Mouse (Mus musculus) midbrain, embryonic 16.5 days (tissue): ENCODE measurements around the gene Skor1. TPM values are rescaled to one million over a fixed set of nuclear protein-coding genes. Genes with fewer than 3 reads are reported as not detected.

Experiments
- ATAC-seq: fragments of 200-750 bp; cut with Nextera tagmentation; 2 replicates; pipeline ENCODE4 v1.8.0; 2017; ENCODE audit warnings: moderate TSS enrichment
- H3K27ac ChIP-seq: fragments of 300-500 bp; sonication (generic); 2 replicates; pipeline ENCODE4 v1.5.1; 2014; ENCODE audit warnings: mild to moderate bottlenecking, low read length, mixed read lengths
- H3K27me3 ChIP-seq: fragments of 300-500 bp; sonication (generic); 2 replicates; pipeline ENCODE4 v1.6.1; 2014; ENCODE audit warnings: low read depth, low read length, mixed read lengths; ENCODE audit not compliant: control insufficient read depth, insufficient read depth
- H3K36me3 ChIP-seq: fragments of 300-500 bp; sonication (generic); 2 replicates; pipeline ENCODE4 v1.6.1; 2014; ENCODE audit warnings: mild to moderate bottlenecking, low read length, moderate library complexity, mixed read lengths; ENCODE audit not compliant: control insufficient read depth, insufficient read depth
- H3K4me1 ChIP-seq: fragments of 300-500 bp; sonication (generic); 2 replicates; pipeline ENCODE4 v1.6.1; 2014; ENCODE audit warnings: mild to moderate bottlenecking, low read length, mixed read lengths; ENCODE audit not compliant: control insufficient read depth, insufficient read depth
- H3K4me2 ChIP-seq: fragments of 300-500 bp; sonication (generic); 2 replicates; pipeline ENCODE4 v1.6.1; 2014; ENCODE audit warnings: mild to moderate bottlenecking, low read length, mixed read lengths
- H3K4me3 ChIP-seq: fragments of 300-500 bp; sonication (generic); 2 replicates; pipeline ENCODE4 v1.5.1; 2014; ENCODE audit warnings: low read depth, mild to moderate bottlenecking, low read length, moderate library complexity, mixed read lengths
- H3K9ac ChIP-seq: fragments of 300-500 bp; sonication (generic); 2 replicates; pipeline ENCODE4 v1.6.1; 2014; ENCODE audit warnings: low read depth, low read length, mixed read lengths
- H3K9me3 ChIP-seq: fragments of 300-500 bp; sonication (generic); replicated peaks from 2 replicates; pipeline ENCODE4 v1.6.1; 2014; ENCODE audit warnings: mild to moderate bottlenecking, low read length, mixed read lengths; ENCODE audit not compliant: control insufficient read depth, poor library complexity, severe bottlenecking
- WGBS: fragments of 180-500 bp; shearing (Covaris S2); extraction: QIAGEN DNeasy Blood & Tissue Kit; methylation state at CpG from one replicate; pipeline ENCODE4 v1.1.7; 2014; 5-methylcytosine and 5-hydroxymethylcytosine counted together
- polyA plus RNA-seq: library from polyadenylated mRNA; unstranded; fragments of >200 nt; fragmentation: Nextera tagmentation; extraction: Ambion mirVana; gene quantifications from 2 replicates; pipeline ENCODE4 v1.2.1, GENCODE M21; 2015

Skor1 gene
- polyA plus RNA-seq, 1 experiment from 2014 or later = 0.54 TPM

DNA sequence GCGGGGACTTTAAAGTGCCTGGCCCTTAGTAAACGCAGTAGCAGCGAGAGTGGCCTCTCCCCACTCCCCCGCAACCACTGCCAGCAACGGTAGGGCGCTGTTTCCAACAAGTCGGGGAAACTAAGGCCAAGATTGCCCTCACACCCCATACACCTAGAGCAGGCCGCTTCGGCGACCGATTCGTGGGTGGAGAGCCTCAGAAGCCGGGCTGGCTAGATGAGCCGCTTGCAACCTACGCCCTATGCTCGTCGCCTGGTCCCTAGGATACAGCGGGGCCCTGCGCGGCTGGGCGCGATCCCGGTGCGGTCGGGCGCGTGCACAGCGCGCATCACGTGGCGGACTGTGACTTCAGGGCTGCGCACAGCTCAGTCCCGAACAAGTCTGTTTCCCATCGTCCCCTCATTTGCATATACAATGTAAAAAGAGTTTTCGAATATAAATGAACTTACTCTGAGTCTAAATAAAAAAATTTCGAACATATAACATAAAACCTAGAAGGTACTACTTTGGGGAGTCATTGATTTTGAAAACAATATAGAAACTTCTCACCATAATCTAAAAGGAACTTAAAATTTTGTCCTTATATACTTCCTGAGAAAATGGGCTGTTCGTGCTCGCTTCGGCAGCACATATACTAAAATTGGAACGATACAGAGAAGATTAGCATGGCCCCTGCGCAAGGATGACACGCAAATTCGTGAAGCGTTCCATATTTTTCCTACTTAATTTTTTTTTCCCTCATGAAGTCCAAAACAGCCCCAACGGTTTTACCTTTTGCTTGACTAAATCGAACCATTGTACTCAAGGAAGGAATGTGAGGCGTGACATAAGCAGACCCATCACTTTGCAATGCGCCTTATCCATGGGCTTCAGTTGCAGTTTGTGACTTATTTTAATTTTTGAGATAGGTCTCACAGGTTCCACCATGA, 15.8 kb downstream of the Skor1 start:
- Histone ChIP-seq H3K36me3 (no peaks in the 10 kb centered on the region), H3K4me3 (peak overlapping the region; percentile 72), H3K9ac (peak overlapping the region; percentile 78), H3K27me3 (peaks cover 36% of the 10 kb centered on the region), H3K27ac (peak overlapping the region; percentile 86), H3K4me2 (peak overlapping the region; percentile 81), H3K4me1 (peaks cover 22% of the 10 kb centered on the region), H3K9me3 (no peaks in the 10 kb centered on the region)
- under 1% methylated on average over 48 of the region's 48 CpGs for WGBS
- peak; percentile 98 for ATAC-seq

DNA sequence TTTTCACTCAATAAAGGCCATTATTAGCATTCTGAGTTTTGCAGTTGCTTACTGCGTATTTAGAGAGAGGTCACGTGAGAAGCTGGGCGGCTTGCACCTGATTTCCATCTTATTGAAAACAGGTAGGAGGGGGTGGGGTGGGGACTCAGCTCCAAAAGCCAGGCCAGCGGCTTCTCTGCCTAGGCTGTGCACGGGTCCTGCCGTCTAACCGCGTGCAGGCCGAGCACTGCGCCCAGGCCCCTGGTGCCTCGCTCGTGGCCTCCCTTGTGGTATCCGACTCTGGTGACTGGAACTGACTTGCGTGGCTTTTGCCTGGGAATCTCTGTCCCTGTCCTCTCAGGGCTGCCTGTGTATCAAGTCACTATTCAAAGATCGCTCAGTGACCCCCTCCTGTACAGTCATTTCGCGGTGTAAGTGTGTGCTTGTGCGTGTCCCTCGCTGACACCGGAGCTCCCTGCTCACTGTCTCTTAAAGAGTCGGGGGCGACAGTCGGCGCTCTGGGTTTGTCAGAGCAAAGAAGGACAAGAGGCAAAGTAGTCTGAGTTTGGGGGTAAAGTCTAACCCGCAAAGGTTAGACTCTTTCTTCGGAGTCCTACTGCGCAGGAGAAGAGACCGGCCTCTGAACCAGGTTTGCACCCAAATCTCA, 16.7 kb downstream of the Skor1 start:
- peak overlapping the region; percentile 78 for H3K9ac ChIP-seq
- peak overlapping the region; percentile 72 for H3K4me3 ChIP-seq
- H3K4me2 ChIP-seq = peak overlapping the region; percentile 81
- peaks cover 22% of the 10 kb centered on the region for H3K4me1 ChIP-seq
- H3K36me3 ChIP-seq = no peaks in the 10 kb centered on the region
- ATAC-seq = peak; percentile 49
- H3K27ac ChIP-seq = peak overlapping the region; percentile 86
- H3K9me3 ChIP-seq = no peaks in the 10 kb centered on the region
- H3K27me3 ChIP-seq = peaks cover 28% of the 10 kb centered on the region
- WGBS = 1% methylated on average over 28 of the region's 28 CpGs

DNA sequence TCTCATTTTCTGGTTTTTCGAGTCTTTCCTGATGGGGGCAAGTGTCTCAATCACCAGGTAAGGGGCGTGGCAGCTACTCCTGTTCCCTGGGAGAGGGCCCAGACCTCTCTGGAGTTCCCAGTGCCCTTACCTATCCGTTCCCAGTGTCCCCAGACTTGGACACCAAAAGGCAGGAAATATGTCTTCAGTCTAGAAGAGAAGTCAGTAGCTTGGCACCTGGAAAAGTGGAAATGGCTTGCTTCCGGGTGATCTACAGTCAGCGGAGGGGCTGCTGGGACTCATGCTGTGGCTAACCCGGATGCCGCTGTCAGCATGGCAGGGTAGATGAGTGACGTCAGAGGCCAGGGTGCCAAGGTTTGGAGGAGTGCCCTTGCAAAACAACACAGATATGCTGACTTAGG, 19.1 kb downstream of the Skor1 start:
- ATAC-seq = no peak
- no peak overlapping the region for H3K4me3 ChIP-seq
- WGBS = 80% methylated on average over 8 of the region's 8 CpGs

DNA sequence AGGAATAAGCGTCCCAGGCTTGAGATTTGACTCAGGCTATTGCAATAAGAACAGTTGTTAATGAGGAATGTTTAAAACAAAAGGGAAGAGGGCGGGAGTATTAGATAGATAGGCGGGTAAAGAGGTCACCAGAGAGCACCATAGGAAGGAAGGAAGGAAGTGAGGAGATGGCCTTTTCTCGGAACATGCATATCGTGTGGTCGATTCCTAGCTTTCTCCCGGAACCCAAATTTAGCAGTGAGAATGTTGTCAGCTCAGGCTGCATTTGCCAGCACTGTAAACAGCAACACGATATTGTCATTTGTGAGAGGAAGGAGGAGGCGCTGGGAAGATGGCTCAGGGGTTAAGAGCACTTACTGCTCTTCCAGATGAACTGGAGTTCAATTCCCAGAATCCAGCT, 24.2 kb downstream of the Skor1 start:
- H3K4me3 ChIP-seq = no peak overlapping the region
- no peak overlapping the region for H3K4me2 ChIP-seq
- H3K36me3 ChIP-seq = no peaks in the 10 kb centered on the region
- H3K9me3 ChIP-seq = no peaks in the 10 kb centered on the region
- no peak for ATAC-seq
- 0 out of 2 replicates have a peak, but pooled peaks cover 2% of the 10 kb centered on the region for H3K4me1 ChIP-seq
- no peaks in the 10 kb centered on the region for H3K27me3 ChIP-seq
- H3K27ac ChIP-seq = no peak overlapping the region
- no peak overlapping the region for H3K9ac ChIP-seq
- WGBS = 57% methylated on average over 9 of the region's 9 CpGs

More for the DNA sequence above, 19.1 kb downstream of the Skor1 start:
- H3K27ac ChIP-seq = no peak overlapping the region
- peaks cover 16% of the 10 kb centered on the region for H3K4me1 ChIP-seq
- H3K27me3 ChIP-seq = peaks cover 7% of the 10 kb centered on the region
- no peak overlapping the region for H3K9ac ChIP-seq
- H3K4me2 ChIP-seq = no peak overlapping the region
- no peaks in the 10 kb centered on the region for H3K9me3 ChIP-seq
- no peaks in the 10 kb centered on the region for H3K36me3 ChIP-seq

DNA sequence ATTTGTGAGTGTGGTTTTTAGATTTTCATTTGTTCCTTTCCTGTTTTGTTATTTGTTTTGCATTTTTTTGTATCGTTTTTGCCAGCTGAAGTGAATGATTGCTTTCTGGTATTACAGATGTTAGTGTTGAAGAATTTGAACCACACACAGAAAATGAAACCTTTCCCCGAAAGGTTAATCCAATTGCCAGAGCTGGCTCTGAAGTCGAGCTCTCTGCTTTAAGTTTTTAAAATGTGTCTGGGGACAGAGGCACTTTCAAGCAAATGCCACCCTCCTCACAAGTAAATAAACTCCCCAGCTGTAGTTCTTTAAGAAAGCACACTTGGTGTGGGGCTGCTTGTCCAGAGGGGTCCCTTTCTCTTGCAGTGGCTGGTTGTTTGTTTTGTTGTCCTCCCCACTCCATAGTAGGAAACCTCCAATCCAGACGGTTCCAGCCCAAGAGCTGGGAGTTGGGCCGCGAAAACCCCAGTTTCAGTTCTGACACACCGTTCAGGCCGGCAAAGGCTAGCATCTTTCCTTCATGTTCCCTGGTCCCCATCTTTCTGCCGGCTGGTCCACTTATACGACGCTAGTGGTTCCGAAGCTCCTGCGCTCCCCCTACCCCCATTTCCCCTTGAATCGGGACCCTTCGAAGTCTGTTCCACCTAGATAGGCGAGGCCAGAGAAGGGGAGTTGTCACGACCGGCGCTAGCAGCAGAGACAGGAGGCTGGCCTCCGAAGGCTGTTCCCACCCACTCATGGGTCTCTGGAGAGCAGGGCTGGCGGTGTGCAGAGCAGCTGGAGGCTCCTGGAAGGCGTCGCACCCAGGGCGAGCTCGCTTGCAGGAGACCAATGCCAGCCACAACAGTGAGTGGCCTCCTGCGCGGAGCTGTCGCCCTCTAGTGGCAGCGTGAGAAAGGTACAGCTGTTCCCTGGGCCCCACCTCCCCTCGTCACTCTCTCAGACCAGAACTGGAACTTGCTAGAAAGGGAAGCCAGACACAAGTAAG, 25.0 kb downstream of the Skor1 start:
- H3K27ac ChIP-seq = peak overlapping the region; percentile 18; the same call in 1 of the 2 replicates
- no peaks in the 10 kb centered on the region for H3K9me3 ChIP-seq
- H3K4me2 ChIP-seq = peak overlapping the region; percentile 97
- no peaks in the 10 kb centered on the region for H3K27me3 ChIP-seq
- H3K4me1 ChIP-seq = 0 out of 2 replicates have a peak, but pooled peaks cover 2% of the 10 kb centered on the region
- H3K4me3 ChIP-seq = peak overlapping the region; percentile 49
- 7% methylated on average over 30 of the region's 30 CpGs for WGBS
- H3K9ac ChIP-seq = peak overlapping the region; percentile 77
- H3K36me3 ChIP-seq = no peaks in the 10 kb centered on the region
- ATAC-seq = peak; percentile 94

DNA sequence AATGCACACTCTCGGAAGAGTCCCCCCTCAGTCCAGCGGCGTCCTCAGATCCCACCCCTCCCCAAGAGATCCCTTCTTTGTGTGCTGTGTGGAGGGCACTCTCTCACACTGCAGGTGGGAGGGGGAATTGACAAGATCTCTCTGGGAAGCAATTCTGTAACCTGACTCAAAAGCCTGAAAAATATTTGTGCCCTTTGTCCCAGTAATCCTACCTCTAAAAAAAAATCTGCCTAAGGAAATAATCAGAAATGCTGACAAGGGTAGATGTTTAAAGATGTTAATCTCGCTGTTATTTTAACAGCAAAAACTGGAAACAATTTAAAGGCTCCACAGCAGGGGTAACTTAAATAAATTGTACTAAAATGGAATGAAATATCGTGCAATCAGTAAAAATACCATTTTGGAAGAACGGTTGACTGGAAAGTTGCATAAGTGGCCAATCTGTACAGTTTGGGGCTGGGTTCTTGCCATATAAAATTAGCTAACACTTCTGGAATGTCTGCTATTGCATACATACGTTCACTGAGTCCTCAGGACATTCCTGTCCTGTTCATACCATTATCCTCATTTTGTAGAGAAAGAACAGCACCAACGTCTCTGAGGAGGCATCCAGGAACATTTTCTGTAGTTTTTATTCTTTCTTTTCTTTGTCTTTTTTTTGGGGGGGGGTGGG, 26.5 kb downstream of the Skor1 start:
- Histone ChIP-seq H3K4me2 (no peak overlapping the region), H3K36me3 (no peaks in the 10 kb centered on the region), H3K4me3 (no peak overlapping the region), H3K27ac (no peak overlapping the region), H3K9ac (no peak overlapping the region), H3K27me3 (no peaks in the 10 kb centered on the region), H3K9me3 (no peaks in the 10 kb centered on the region), H3K4me1 (0 out of 2 replicates have a peak, but pooled peaks cover 2% of the 10 kb centered on the region)
- ATAC-seq = no peak
- 26% methylated on average over 8 of the region's 8 CpGs for WGBS

DNA sequence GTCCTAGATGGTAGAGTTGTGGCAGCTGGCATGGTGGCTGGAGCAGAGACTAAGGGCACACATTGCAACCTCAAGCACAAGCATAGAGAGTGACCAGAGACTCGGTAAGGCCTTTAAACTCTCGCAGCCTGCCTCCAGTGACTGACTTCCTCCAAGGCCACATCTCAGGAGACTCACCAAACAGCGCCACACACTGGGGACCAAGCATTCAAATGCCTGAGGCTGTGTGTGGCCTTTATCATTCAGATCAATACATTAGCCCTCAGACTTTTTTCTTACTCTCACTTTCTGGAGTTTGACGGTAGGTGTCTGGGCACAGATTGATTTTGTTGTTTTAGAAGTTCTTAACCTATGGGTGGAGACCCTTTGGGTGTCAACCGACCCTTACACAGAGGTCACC, 30.4 kb downstream of the Skor1 start:
- 67% methylated on average over 5 of the region's 5 CpGs for WGBS
- Histone ChIP-seq H3K9ac (no peak overlapping the region), H3K4me2 (no peak overlapping the region), H3K36me3 (no peaks in the 10 kb centered on the region), H3K4me3 (no peak overlapping the region), H3K27me3 (no peaks in the 10 kb centered on the region), H3K4me1 (no peaks in the 10 kb centered on the region), H3K9me3 (no peaks in the 10 kb centered on the region), H3K27ac (no peak overlapping the region)
- ATAC-seq = no peak

DNA sequence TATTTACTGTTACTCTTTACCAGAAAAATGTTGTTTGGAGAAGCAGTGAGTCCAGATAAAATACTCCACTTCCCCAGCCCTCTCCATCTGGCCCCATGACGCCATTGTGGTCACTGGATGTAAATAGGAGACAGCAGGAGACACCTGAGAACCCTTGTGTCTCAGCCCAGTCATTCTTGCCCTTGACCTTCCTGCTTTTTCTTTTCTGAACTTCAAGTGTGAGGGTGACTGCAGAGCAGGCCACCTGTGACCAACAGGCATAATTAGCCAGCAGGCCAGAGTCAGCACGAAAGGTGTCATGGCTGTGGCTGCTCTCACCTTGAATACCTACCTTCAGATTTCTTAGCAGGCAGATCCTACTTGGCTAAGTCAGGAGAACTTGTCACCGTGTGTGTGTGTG, 36.2 kb downstream of the Skor1 start:
- no peak for ATAC-seq
- H3K27ac ChIP-seq = no peak overlapping the region
- no peaks in the 10 kb centered on the region for H3K9me3 ChIP-seq
- H3K4me2 ChIP-seq = no peak overlapping the region
- no peak overlapping the region for H3K9ac ChIP-seq
- no peak overlapping the region for H3K4me3 ChIP-seq
- H3K4me1 ChIP-seq = peaks cover 5% of the 10 kb centered on the region; the same call in 1 of the 2 replicates
- no peaks in the 10 kb centered on the region for H3K27me3 ChIP-seq
- 66% methylated on average over 3 of the region's 3 CpGs for WGBS
- H3K36me3 ChIP-seq = no peaks in the 10 kb centered on the region
